Comparison of ENCODE assay signal across 9 mouse cellular contexts in the genomic region with DNA sequence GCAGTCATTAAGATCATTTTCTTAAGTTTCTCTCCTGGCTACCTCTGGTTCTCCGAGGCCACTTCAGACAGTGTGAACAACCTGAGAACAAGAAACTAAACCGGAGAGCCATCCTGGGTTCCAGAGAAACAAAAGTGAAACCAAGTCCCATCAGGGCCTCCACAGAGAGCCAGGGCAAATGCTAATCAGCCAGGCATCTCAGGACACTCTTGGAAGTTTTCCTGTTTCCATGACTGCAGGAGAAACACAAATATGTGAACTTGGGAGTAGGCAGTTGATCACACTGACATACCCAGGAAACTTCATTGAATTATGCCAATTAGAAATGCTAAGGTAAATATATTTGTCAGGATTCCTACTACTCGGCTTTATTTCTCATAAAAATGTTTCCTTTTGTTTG.
A peak's percentile ranks its signal among the peaks of the same experiment; 100 is the strongest.
DNase-seq lines count a peak whose midpoint lies in the region; ATAC-seq and TF ChIP-seq lines count a peak whose summit lies in the region.
"Had no signal": no experiment of that assay in that cellular context is flagged by ENCODE, and none has a peak within 500 bp of the region (broad histone marks: within the 10 kb centered on the region; RNA-seq: fewer than 3 reads in every experiment).

No protein-coding gene starts in this region.

- H3K9ac ChIP-seq in midbrain, embryonic 14.5 days (replicated peaks; ENCODE audit: low read length), result no peak overlapping the region
- no peak overlapping the region for H3K9ac ChIP-seq in midbrain, embryonic 13.5 days (replicated peaks)
- H3K9ac ChIP-seq in hindbrain, embryonic 16.5 days (ENCODE audit: low read depth, low read length), result no peak overlapping the region

- H3K4me3 ChIP-seq in gastrocnemius, adult 2 months, result peak overlapping the region; percentile 57
- H3K4me3 ChIP-seq in midbrain, embryonic 14.5 days (replicated peaks; ENCODE audit: low read depth, low read length), result no peak overlapping the region
- no peak overlapping the region for H3K4me3 ChIP-seq in midbrain, embryonic 13.5 days (replicated peaks)
- H3K4me3 ChIP-seq in hindbrain, embryonic 16.5 days (ENCODE audit: low read length), result no peak overlapping the region
- no peak overlapping the region for H3K4me3 ChIP-seq in small intestine, adult 2 months (ENCODE audit: low read depth, low read length)

- no peak for TF ChIP-seq CTCF in gastrocnemius, adult 2 months (IDR thresholded peaks at IDR 0.05)
- no peak for TF ChIP-seq CTCF in small intestine, adult 2 months (IDR thresholded peaks at IDR 0.05; ENCODE audit: extremely low read depth, insufficient read length, insufficient replicate concordance, low read depth, low read length)

- no peak for TF ChIP-seq POLR2A in small intestine, adult 2 months (IDR thresholded peaks at IDR 0.05; ENCODE audit: low read depth, low read length)

- H3K36me3 ChIP-seq in midbrain, embryonic 14.5 days (ENCODE audit: control insufficient read depth, insufficient read depth, low read length), result no peaks in the 10 kb centered on the region
- no peaks in the 10 kb centered on the region for H3K36me3 ChIP-seq in midbrain, embryonic 13.5 days
- H3K36me3 ChIP-seq in hindbrain, embryonic 16.5 days (ENCODE audit: control insufficient read depth, insufficient read depth, low read length), result no peaks in the 10 kb centered on the region
- no peaks in the 10 kb centered on the region for H3K36me3 ChIP-seq in small intestine, adult 2 months (ENCODE audit: control insufficient read depth, insufficient read depth, low read length)

- intact Hi-C loops in gastrocnemius, adult 2 months (cut with DNase I), result loop anchor here (5.0 kb wide), 1 partner anchor 68 kb away; no protein-coding TSS in a partner anchor

- peak; percentile 30 for DNase-seq in gastrocnemius, adult 2 months
- no peak for DNase-seq in gastrocnemius, postnatal 4 days (ENCODE audit: low spot score in 2 of 2)
- DNase-seq in midbrain, embryonic 14.5 days, result peak; percentile 46
- DNase-seq in urinary bladder, adult 18-20 months (ENCODE audit: low spot score in 2 of 2), result no peak
- no peak for DNase-seq in cerebellum, adult 11-12 months
- DNase-seq: left cerebral cortex, postnatal 4 days had no signal

- no peaks in the 10 kb centered on the region for H3K9me3 ChIP-seq in midbrain, embryonic 14.5 days (ENCODE audit: control insufficient read depth, low read length)
- H3K9me3 ChIP-seq in midbrain, embryonic 13.5 days, result no peaks in the 10 kb centered on the region
- H3K9me3 ChIP-seq in hindbrain, embryonic 16.5 days (ENCODE audit: control insufficient read depth, low read length), result no peaks in the 10 kb centered on the region

- H3K4me1 ChIP-seq in midbrain, embryonic 14.5 days (ENCODE audit: control insufficient read depth, insufficient read depth, low read length), result peaks cover 33% of the 10 kb centered on the region
- peaks cover 53% of the 10 kb centered on the region for H3K4me1 ChIP-seq in midbrain, embryonic 13.5 days (replicated peaks)
- peaks cover 12% of the 10 kb centered on the region for H3K4me1 ChIP-seq in hindbrain, embryonic 16.5 days (ENCODE audit: control insufficient read depth, insufficient read depth, low read depth, low read length)
- H3K4me1 ChIP-seq in small intestine, adult 2 months (ENCODE audit: control insufficient read depth, insufficient read depth, insufficient read length, low read length), result peaks cover 18% of the 10 kb centered on the region; the same call in 1 of the 2 replicates

- no peaks in the 10 kb centered on the region for H3K27me3 ChIP-seq in midbrain, embryonic 14.5 days (ENCODE audit: control insufficient read depth, insufficient read depth, low read length)
- no peaks in the 10 kb centered on the region for H3K27me3 ChIP-seq in midbrain, embryonic 13.5 days
- no peaks in the 10 kb centered on the region for H3K27me3 ChIP-seq in hindbrain, embryonic 16.5 days (replicated peaks; ENCODE audit: control insufficient read depth, insufficient read depth, low read length)
- H3K27me3 ChIP-seq in small intestine, adult 2 months (ENCODE audit: control insufficient read depth, insufficient read depth, low read length), result no peaks in the 10 kb centered on the region

- WGBS in midbrain, embryonic 14.5 days, result 38% methylated on average over 3 of the region's 3 CpGs
- WGBS in midbrain, embryonic 13.5 days, result 45% methylated on average over 3 of the region's 3 CpGs
- WGBS in hindbrain, embryonic 16.5 days, result 27% methylated on average over 3 of the region's 3 CpGs
- 11% methylated on average over 3 of the region's 3 CpGs for whole genome bisulfite sequencing in small intestine, adult 2 months

- no peak for ATAC-seq in midbrain, embryonic 14.5 days (ENCODE audit: low FRiP score, low TSS enrichment)
- ATAC-seq in midbrain, embryonic 13.5 days, result no peak
- peak; percentile 52; the same call in 1 of the 2 replicates for ATAC-seq in hindbrain, embryonic 16.5 days

- H3K4me2 ChIP-seq in midbrain, embryonic 14.5 days (ENCODE audit: low read length), result no peak overlapping the region
- no peak overlapping the region for H3K4me2 ChIP-seq in midbrain, embryonic 13.5 days (replicated peaks)
- H3K4me2 ChIP-seq in hindbrain, embryonic 16.5 days (ENCODE audit: low read length), result no peak overlapping the region

- peak overlapping the region; percentile 71 for H3K27ac ChIP-seq in gastrocnemius, adult 2 months
- no peak overlapping the region for H3K27ac ChIP-seq in midbrain, embryonic 14.5 days (replicated peaks; ENCODE audit: low read depth, low read length)
- H3K27ac ChIP-seq in midbrain, embryonic 13.5 days, result no peak overlapping the region
- H3K27ac ChIP-seq in hindbrain, embryonic 16.5 days (ENCODE audit: low read depth, low read length), result no peak overlapping the region
- peak overlapping the region; percentile 26; the same call in 1 of the 2 replicates for H3K27ac ChIP-seq in small intestine, adult 2 months (ENCODE audit: insufficient read depth, low read depth, low read length)

Comparison
In these comparisons a context has a peak if more than half of its experiments do, and no peak if none do; other contexts are left out.
1. DNase-seq: peak in gastrocnemius, adult 2 months (single experiment) and midbrain, embryonic 14.5 days (single experiment); none in gastrocnemius, postnatal 4 days (0 of 2), urinary bladder, adult 18-20 months (0 of 2) and cerebellum, adult 11-12 months (single experiment).
2. H3K27ac ChIP-seq: peak in gastrocnemius, adult 2 months (single experiment) and small intestine, adult 2 months (single experiment); none in midbrain, embryonic 14.5 days (single experiment), midbrain, embryonic 13.5 days (single experiment) and hindbrain, embryonic 16.5 days (single experiment).